Mouse (Mus musculus): ENCODE measurements around the gene Vps25. TPM values are rescaled to one million over a fixed set of nuclear protein-coding genes. Genes with fewer than 3 reads are reported as not detected.
A peak's percentile ranks its signal among the peaks of the same experiment; 100 is the strongest.

Gene Vps25
- polyA plus RNA-seq, 1 experiment from 2014 or later: 147 TPM

DNA sequence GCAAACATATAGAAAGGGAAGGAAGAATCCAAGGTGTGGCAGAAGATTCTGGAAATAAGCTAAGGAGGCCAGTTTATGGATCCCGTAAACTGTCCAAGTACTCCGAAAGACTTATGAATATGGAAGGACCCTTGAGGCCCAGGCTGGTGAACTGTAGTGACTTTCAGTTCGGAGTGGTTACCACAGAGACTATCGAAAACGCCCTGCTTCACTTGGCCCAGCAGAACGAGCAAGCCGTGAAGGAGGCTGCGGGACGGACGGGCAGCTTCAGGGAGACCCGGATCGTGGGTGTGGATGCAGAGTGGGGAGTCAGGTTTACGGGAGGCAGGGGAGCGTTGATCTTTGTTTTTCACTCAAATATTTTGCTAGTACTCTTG is 25.7 kb downstream of the Vps25 start:
- H3K36me3 ChIP-seq: peaks cover 18% of the 10 kb centered on the region; the same call in 1 of the 2 replicates
- ATAC-seq (replicated peaks; ENCODE audit: low FRiP score): no peak
- no peaks in the 10 kb centered on the region for H3K9me3 ChIP-seq (replicated peaks)
- no peaks in the 10 kb centered on the region for H3K27me3 ChIP-seq
- H3K9ac ChIP-seq: peak overlapping the region; percentile 23; the same call in 1 of the 2 replicates
- peak overlapping the region; percentile 73 for H3K4me2 ChIP-seq
- WGBS: 47% methylated on average over 14 of the region's 14 CpGs
- 0 out of 2 replicates have a peak overlapping the region, but pooled peaks have one; percentile 23 for H3K27ac ChIP-seq
- H3K4me1 ChIP-seq: peaks cover 67% of the 10 kb centered on the region
- peak overlapping the region; percentile 72 for H3K4me3 ChIP-seq (replicated peaks)

DNA sequence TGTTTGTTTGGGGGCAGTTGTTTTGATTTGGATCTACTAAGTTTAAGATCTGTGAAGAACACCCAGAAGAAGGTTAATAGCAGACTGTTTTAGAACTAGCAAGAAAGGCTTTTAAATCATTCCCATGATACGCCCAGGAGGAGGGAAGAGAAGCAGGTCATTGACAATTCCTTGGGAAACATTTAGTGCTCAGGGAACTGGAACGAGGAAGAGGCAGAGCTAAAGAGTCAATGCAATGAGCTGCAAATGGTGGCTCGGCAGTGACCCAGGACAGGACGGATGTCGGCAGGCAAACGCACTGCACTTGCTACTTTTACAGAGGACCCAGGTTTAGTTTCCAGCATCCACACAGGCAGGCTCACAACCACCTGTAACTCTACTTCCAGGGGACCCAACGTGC is 27.3 kb downstream of the Vps25 start:
- H3K9ac ChIP-seq: no peak overlapping the region
- no peak for ATAC-seq (replicated peaks; ENCODE audit: low FRiP score)
- 18% methylated on average over 7 of the region's 7 CpGs for WGBS
- H3K4me1 ChIP-seq: peaks cover 69% of the 10 kb centered on the region
- H3K9me3 ChIP-seq (replicated peaks): no peaks in the 10 kb centered on the region
- H3K27ac ChIP-seq: peak overlapping the region; percentile 41; the same call in 1 of the 2 replicates
- 0 out of 2 replicates have a peak overlapping the region, but pooled peaks have one; percentile 30 for H3K4me2 ChIP-seq
- no peak overlapping the region for H3K4me3 ChIP-seq (replicated peaks)
- peaks cover 18% of the 10 kb centered on the region; the same call in 1 of the 2 replicates for H3K36me3 ChIP-seq
- no peaks in the 10 kb centered on the region for H3K27me3 ChIP-seq

DNA sequence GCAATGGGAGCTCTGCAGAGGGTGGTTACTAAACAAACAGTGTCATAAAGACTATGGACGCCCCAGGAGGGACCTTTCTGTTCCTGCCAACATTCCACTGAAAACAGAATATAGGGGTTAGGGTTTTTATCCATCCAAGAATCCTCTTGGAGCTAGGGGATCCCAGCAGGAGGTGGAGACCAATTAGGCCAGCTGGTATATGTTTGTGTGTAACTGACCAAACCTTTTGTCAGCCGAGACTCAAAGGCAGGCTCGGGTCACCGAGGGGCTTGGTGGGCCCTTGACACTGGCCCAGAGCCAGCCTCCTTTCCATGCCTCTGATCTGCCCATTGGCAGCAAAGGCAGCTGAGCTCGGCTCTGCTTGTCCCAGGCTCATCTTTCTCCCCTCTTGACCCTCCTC is 29.4 kb downstream of the Vps25 start:
- 20% methylated on average over 5 of the region's 5 CpGs for WGBS
- no peaks in the 10 kb centered on the region for H3K9me3 ChIP-seq (replicated peaks)
- H3K4me3 ChIP-seq (replicated peaks): no peak overlapping the region
- ATAC-seq (replicated peaks; ENCODE audit: low FRiP score): no peak
- peaks cover 17% of the 10 kb centered on the region for H3K36me3 ChIP-seq
- H3K4me2 ChIP-seq: no peak overlapping the region
- no peak overlapping the region for H3K9ac ChIP-seq
- peak overlapping the region; percentile 77 for H3K27ac ChIP-seq
- H3K4me1 ChIP-seq: peaks cover 49% of the 10 kb centered on the region
- no peaks in the 10 kb centered on the region for H3K27me3 ChIP-seq

DNA sequence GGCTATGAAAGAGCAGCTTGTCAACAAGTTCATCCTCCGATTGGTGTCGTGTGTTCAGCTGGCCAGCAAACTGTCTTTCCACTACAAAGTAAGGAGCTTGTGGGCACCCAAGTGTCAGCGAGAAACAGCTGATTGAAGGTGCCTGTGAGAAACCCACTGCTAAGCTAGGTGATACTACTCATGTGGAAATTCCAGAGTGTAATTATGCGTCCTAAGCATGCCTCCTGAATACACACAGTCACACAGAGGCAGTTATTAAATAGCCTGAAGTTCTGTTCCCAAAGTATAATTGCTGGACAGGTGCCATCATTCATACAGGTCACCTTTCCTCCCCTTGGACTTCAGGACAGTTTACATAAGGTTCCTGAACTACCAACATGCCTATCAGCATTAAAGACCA is 30.3 kb downstream of the Vps25 start:
- no peak for ATAC-seq (replicated peaks; ENCODE audit: low FRiP score)
- H3K36me3 ChIP-seq: peaks cover 25% of the 10 kb centered on the region
- no peak overlapping the region for H3K4me3 ChIP-seq (replicated peaks)
- peaks cover 46% of the 10 kb centered on the region for H3K4me1 ChIP-seq
- 40% methylated on average over 4 of the region's 4 CpGs for WGBS
- H3K9me3 ChIP-seq (replicated peaks): no peaks in the 10 kb centered on the region
- peak overlapping the region; percentile 77 for H3K27ac ChIP-seq
- no peaks in the 10 kb centered on the region for H3K27me3 ChIP-seq
- H3K9ac ChIP-seq: no peak overlapping the region
- H3K4me2 ChIP-seq: no peak overlapping the region

DNA sequence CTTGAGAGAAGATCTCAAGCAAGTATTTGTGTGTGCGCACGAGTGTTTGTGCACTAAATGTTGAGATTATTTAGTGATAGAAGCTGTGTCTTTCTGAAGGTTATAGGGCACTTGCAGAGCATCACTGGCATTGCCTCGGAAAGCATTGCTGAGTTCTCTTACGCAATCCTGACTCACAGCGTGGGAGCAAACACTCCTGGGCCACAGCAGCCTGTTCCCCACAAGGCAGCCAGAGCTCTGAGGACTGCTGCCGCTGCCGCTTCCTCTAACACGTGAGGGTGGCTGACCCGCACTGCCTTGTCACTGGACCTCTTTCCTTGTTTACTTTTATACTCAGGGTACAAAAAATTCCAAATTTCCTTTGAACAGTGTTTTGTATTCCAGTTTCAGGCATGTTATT is 33.8 kb downstream of the Vps25 start:
- H3K36me3 ChIP-seq: peaks cover 60% of the 10 kb centered on the region
- H3K4me2 ChIP-seq: no peak overlapping the region
- ATAC-seq (replicated peaks; ENCODE audit: low FRiP score): no peak
- no peaks in the 10 kb centered on the region for H3K9me3 ChIP-seq (replicated peaks)
- H3K27ac ChIP-seq: no peak overlapping the region
- no peaks in the 10 kb centered on the region for H3K27me3 ChIP-seq
- H3K4me3 ChIP-seq (replicated peaks): no peak overlapping the region
- H3K4me1 ChIP-seq: peaks cover 23% of the 10 kb centered on the region
- no peak overlapping the region for H3K9ac ChIP-seq
- WGBS: 85% methylated on average over 9 of the region's 9 CpGs

DNA sequence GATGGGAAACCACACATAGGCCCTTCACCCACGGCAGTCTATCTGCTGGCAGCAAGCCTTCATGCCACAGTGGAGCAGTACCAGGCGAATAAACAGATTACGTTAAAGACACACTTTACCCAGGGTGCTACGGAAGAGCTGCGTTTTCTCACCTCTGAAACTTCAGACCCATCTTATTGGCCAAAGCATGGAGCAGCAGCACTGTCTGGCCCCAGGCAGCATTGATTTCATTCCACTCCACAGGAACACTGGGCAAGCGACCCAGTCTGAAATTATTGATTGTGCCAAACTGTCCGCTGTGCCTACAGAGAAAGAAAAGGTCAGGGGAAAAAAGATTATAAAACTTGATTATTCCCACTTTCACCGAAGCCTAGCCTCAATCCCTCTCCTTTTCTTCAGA is 37.7 kb downstream of the Vps25 start:
- Histone ChIP-seq H3K27me3 (no peaks in the 10 kb centered on the region), H3K27ac (no peak overlapping the region), H3K36me3 (peaks cover 95% of the 10 kb centered on the region), H3K4me1 (no peaks in the 10 kb centered on the region), H3K4me2 (no peak overlapping the region), H3K4me3 (replicated peaks) (no peak overlapping the region), H3K9me3 (replicated peaks) (no peaks in the 10 kb centered on the region), H3K9ac (no peak overlapping the region)
- ATAC-seq (replicated peaks; ENCODE audit: low FRiP score): no peak
- WGBS: 95% methylated on average over 8 of the region's 8 CpGs

DNA sequence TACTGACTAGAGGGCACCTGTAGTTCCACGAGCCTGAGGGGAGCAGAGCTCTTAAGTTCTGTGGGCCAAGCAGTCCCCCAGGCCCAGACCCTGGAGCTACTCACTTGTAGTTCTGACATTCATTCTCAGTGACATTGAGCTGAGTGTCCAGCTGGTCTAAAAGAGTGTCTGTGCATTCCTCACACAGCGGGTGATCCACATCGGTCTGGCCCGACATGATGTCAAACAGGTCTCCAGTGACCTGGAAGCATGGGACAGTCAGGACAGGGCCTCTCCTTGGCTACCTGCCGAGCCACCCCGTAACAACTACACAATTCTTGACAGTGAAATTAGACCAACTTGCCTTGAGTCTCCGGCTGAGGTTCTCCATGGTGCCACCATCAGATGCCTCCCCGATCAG is 41.7 kb downstream of the Vps25 start:
- 94% methylated on average over 8 of the region's 8 CpGs for WGBS
- no peak for ATAC-seq (replicated peaks; ENCODE audit: low FRiP score)
- Histone ChIP-seq H3K27ac (no peak overlapping the region), H3K4me3 (replicated peaks) (no peak overlapping the region), H3K9me3 (replicated peaks) (no peaks in the 10 kb centered on the region), H3K4me2 (no peak overlapping the region), H3K4me1 (peaks cover 1% of the 10 kb centered on the region), H3K27me3 (no peaks in the 10 kb centered on the region), H3K9ac (no peak overlapping the region), H3K36me3 (peaks cover 95% of the 10 kb centered on the region)

DNA sequence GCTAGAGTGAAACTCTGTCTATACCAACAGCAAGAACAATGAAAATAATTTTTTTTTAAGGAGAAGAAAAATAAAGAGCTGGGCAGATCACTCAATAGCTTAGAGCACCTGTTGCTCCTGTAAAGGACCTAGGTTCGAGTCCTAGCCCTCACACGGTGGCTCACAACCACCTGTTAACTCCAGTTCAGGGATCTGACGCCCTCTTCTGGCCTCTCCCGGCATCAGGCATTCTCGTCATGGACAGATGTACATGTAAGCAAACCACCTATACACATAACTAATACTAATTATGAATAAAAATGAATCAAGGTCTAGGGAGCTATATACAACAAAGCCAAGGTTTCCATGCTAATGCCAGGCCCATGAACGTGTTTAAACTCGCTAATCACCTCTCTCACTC is 47.4 kb downstream of the Vps25 start:
- Histone ChIP-seq H3K9ac (peak overlapping the region; percentile 83; the same call in 1 of the 2 replicates), H3K4me2 (peak overlapping the region; percentile 90), H3K4me3 (replicated peaks) (peak overlapping the region; percentile 84), H3K9me3 (replicated peaks) (no peaks in the 10 kb centered on the region), H3K36me3 (peaks cover 38% of the 10 kb centered on the region), H3K27me3 (no peaks in the 10 kb centered on the region), H3K27ac (no peak overlapping the region), H3K4me1 (peaks cover 18% of the 10 kb centered on the region)
- no peak for ATAC-seq (replicated peaks; ENCODE audit: low FRiP score)
- WGBS: 76% methylated on average over 7 of the region's 7 CpGs

DNA sequence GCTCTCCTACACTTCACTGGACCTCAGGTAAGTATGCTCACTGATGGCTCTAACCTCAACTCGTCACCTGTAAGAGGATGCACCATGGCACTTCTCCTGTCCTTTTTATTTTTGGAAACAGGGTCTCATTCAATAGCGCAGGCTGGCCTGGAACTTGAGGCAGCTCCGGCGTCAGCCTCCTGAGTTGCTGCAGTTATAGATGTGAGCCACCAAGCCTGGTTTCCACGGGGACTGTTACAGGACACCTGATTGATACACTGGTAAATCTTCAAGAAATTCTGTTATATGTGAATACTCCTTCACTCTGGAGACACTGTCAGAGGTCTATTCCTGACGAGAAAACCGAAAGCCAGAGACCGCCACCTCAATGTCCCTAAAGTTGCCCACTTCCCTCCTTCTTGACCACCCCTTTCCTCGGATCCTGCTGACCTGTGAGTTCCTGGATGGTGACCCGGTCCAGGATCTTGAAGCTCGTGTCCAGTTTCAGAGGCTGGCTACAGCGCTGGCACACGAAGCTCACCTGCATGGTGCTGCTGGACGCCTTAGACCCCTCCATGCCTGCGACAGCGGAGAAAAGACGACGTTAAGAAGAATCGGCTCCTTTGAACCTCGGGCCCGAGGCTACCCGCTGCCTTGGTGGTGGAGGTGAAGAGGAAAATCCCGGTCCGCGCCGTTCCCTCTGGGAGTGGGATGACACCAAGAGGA is 47.9 kb downstream of the Vps25 start:
- H3K36me3 ChIP-seq: peaks cover 33% of the 10 kb centered on the region
- H3K9me3 ChIP-seq (replicated peaks): no peaks in the 10 kb centered on the region
- no peaks in the 10 kb centered on the region for H3K27me3 ChIP-seq
- H3K4me3 ChIP-seq (replicated peaks): peak overlapping the region; percentile 84
- peak overlapping the region; percentile 90 for H3K4me2 ChIP-seq
- 13% methylated on average over 26 of the region's 26 CpGs for WGBS
- peaks cover 18% of the 10 kb centered on the region for H3K4me1 ChIP-seq
- no peak for ATAC-seq (replicated peaks; ENCODE audit: low FRiP score)
- peak overlapping the region; percentile 67 for H3K27ac ChIP-seq
- peak overlapping the region; percentile 83 for H3K9ac ChIP-seq

DNA sequence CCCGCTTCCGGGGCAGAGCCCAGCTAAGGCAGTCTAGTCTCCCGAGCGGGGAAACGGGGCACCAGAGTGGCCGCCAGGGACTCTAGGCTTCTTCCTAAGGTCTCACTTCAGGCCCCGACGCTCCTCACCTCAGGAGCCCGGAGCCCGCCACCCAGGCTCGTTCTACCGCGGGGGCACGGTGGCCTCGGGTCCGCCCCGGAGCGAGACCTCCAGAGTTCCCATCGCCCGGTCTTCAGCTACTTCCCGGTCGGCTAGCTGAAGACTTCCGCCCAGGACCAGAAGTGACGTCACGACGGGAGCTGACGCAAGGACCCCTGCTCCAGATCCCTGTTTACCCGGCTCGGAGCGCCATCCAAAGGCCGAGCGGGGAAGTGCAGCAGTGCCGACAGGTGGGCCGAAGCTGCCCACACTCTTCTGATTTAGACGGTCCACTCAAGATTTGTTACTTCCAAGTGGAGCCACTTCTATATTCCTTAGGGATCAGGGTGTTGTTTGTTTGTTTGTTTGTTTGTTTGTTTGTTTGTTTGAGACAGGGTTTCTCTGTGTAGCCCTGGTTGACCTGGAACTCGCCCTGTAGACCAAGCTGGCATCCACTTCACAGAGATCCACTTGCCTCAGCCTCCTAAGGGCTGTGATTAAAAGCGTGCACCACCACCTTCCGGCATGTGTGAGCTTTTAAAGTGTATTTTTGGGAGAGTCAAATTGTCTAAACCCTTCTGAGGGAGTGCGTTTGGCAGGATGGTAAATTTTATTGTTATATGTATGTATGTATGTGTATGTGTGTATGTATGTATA is 48.7 kb downstream of the Vps25 start, which contains the start of gene Becn1:
Gene Becn1 (minus strand): TSS at position 283 of the 795 bp plus-strand sequence.
- H3K27me3 ChIP-seq: peaks cover 6% of the 10 kb centered on the region; the same call in 1 of the 2 replicates
- H3K9me3 ChIP-seq (replicated peaks): no peaks in the 10 kb centered on the region
- H3K4me1 ChIP-seq: peaks cover 18% of the 10 kb centered on the region
- H3K36me3 ChIP-seq: peaks cover 26% of the 10 kb centered on the region
- H3K27ac ChIP-seq: peak within 1 kb of the TSS; percentile 67
- WGBS: 6% methylated on average over 39 of the region's 39 CpGs
- H3K4me3 ChIP-seq (replicated peaks): peak within 1 kb of the TSS; percentile 84
- H3K9ac ChIP-seq: peak within 1 kb of the TSS; percentile 83
- H3K4me2 ChIP-seq: peak within 1 kb of the TSS; percentile 90
- peak; percentile 95 for ATAC-seq (replicated peaks; ENCODE audit: low FRiP score)

DNA sequence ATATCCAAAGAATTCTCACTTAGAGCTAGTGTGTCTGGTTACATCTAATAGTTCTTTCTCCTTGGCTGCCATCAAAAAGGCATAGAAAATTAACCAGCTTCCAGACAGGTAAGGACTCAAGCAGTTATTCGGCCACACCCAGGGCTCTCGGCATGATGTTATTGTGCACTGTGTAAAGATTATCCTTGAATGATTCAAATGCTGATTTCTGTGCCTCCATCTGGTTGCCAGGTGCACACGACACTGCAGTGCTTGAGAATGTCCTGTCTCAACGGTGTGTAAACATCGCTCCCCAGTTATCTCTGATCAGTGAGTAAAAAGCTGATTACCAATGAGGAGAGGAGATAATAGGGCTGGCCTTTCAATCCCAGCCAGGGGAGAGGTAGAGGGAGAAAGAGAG is 54.2 kb downstream of the Vps25 start:
- Histone ChIP-seq H3K9ac (no peak overlapping the region), H3K4me3 (replicated peaks) (no peak overlapping the region), H3K4me2 (no peak overlapping the region), H3K4me1 (no peaks in the 10 kb centered on the region), H3K36me3 (no peaks in the 10 kb centered on the region), H3K27me3 (peaks cover 10% of the 10 kb centered on the region), H3K9me3 (replicated peaks) (no peaks in the 10 kb centered on the region), H3K27ac (no peak overlapping the region)
- ATAC-seq (replicated peaks; ENCODE audit: low FRiP score): no peak
- WGBS: 52% methylated on average over 5 of the region's 5 CpGs
